Mouse (Mus musculus) hindlimb bud, embryonic 11.5 days (tissue): ENCODE measurements around the gene Gm29609.

Experiments
- DNase-seq: peaks from one replicate; pipeline ENCODE4 v3.0.0-alpha.2; 2012; ENCODE audit warnings: low read depth, low spot score; ENCODE audit errors: extremely low spot score

The Gm29609 gene

GRCm38 (mm10) chr5:31198616-31199320, 19.1 kb upstream of the Gm29609 start:
- DNase-seq, result no peak

GRCm38 (mm10) chr5:31198170-31198569, 18.5 kb upstream of the Gm29609 start:
- DNase-seq, result no peak

GRCm38 (mm10) chr5:31197072-31197471, 17.4 kb upstream of the Gm29609 start:
- DNase-seq, result no peak

- DNase-seq, result no peak
These were observed 16.5 kb upstream of the Gm29609 start for GRCm38 (mm10) chr5:31196207-31196606.

- DNase-seq, result no peak
These were observed 16.0 kb upstream of the Gm29609 start for GRCm38 (mm10) chr5:31195671-31196070.

DNA sequence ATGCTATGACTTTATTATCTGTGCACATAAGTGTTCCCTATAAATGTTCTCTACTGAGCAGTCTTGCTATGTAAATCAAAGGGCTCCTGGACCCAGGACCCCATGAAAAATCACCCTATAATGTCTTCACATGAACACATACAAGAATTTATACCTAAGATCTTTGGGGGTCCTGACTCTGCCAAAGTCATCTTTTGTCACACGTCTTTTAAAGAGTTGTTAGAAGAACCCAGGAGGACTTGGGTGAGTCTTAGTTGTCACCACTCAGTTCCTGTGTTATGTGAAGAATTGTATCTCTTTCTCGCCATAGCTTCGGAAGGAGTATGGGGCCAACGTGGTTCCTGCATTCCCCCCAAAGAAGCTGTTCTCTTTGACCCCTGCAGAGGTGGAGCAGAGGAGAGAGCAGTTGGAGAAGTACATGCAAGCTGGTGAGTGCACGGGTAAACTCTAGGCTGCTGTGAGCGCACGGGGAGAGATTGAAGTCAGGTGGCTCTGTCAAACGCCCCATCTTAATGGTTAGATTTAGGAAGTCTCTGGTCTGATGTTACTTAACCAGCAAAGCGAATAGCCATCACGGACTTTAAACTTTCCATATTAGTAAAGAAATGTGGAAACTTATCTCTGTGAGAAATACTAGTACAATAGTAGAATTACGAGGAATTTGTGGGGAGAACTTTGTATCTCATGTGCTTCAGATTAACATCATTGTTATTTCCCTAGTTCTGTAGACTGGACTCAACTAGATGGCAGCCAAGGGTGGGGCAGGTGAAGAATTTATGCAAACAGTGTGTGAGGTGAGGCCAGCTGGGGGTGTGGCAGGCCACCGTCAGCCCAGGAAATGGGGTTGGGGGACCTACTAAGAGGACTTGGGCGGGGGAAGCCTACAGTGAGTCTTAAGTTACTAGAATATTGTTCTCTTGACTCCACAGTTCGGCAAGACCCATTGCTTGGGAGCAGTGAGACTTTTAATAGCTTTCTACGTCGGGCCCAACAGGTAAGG, 15.1 kb upstream of the Gm29609 start:
- DNase-seq, result no peak

DNA sequence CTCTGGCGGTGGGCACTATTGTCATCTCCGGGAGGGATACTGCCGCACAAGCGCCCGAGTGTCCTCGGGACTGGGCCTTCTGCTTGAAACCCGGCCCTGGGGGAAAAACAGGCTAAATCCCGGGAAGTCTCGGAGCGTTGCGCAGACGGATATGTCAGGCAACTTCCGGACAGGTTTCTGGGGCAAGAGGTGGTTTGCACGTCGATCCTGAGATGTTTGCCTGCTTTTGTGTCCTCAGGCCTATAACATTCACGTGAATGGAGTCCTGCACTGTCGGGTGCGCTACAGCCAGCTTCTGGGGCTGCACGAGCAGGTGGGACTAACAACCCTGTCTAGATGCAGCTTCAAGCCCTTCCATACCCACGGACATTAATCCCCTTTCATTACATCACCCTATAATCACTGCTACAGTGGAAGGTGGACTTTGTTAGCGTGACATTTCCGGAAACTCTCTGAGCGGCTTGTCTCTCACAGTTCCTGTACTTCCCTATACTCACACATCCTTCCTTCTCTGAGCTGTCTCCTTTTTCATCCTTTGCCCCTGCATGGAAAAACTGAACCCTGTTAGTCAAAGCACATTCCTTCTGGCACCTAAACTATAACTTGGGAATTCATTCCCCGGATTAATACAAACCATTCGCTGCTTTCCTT, 14.0 kb upstream of the Gm29609 start:
- DNase-seq, result no peak

GRCm38 (mm10) chr5:31192939-31193630, 13.4 kb upstream of the Gm29609 start, which contains the start of the genes Snx17 and Eif2b4:
Snx17 (plus strand) TSS chr5:31193227.
Eif2b4 (minus strand) TSS chr5:31193430.
- peak; percentile 94 for DNase-seq

DNA sequence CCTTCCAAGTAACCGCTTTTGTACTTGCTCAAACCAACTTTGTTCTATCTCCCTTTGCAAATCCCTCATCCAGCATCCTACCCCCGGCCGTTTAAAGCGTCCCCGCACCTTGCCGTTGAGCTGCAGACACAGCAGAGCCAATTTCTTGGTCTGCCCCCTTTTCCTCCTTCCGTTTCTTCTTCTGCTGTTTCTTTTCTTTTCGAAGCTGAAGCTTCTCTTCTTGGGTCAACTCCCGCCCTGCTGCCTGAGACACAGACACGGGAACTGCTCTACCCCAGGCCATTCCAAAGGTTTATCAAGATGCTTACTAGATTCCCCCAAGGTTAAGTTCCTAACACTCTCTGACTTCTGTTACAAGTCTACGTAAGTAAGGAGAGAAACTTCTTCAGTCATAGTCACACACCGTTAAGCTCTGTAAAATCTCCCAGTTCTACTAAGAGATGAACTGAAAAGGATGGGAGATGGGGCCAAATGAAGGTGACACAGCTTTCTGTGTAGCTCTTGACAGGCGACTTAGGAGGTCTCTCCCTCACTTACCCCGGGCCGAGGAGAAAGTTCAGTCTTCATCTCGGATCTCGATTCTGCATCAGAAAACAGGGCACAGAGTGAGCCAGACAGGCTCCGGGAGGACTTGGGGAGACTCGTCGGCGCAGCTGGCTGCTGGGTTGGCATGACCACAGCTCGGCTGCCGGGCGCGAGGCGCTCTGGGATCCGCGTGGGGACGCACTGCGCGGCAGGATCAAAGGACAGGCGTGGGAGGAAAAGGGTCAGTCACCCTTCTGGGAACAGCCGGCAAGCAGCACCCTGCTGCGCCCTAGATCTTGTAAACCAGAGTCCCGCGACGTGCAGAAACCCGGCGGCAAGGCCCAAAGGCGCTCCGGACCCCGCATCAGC, 12.6 kb upstream of the Gm29609 start:
- DNase-seq, result no peak

- no peak for DNase-seq
These were observed 10.5 kb upstream of the Gm29609 start for GRCm38 (mm10) chr5:31190201-31190600.

DNA sequence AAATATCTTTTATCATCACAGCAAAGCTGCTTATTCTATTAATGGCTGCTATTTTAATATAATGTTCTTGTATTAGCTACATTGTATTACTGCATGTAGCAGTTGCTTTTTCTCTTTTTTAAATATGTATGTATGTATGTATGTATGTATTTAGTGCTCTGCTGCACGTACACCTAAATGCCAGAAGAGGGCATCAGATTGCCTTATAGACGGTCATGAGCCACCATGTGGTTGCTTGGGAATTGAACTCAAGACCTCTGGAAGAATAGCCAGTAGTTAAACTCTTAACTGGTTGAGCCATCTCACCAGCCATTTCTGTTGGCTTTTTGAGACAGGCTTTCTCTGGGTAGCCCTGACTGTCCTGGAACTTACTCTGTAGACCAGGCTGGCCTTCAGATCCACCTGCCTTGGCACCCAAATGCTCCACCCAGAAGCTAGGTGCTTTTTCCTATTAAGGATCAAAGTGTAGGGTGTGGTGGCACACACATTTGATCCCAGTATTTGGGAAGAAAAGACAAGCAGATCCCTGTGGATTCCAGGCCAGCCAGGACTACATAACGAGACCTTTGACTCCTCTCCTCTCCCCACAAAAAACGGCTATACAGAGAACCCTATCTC, 8.6 kb upstream of the Gm29609 start:
- no peak for DNase-seq

GRCm38 (mm10) chr5:31183678-31184077, 4.0 kb upstream of the Gm29609 start:
- no peak for DNase-seq

DNA sequence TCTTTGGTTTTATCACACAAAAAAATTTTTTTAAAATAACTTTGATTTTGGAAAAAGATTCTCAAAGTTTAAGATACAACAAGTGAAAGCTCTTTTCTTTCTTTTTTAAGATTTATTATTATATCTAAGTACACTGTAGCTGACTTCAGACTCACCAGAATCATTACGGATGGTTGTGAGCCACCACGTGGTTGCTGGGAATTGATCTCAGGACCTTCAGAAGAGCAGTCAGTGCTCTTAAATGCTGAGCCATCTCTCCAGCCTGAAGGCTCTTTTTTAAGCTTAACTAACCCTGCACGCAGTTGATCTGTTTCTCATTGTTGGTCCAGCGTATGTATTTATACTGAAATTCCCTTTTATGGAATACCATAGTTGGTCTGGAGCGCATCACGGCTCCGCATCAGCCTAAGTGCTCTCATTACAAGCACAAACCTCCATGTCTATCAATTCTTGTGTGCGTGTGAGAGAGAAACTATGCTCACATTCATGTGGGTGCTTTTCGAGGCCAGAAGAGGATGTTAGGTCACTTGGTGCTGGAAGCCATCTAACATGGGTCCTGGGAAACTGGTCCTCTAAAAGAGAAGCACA, 1.6 kb upstream of the Gm29609 start:
- no peak for DNase-seq

GRCm38 (mm10) chr5:31179301-31179765, 378 bp downstream of the Gm29609 start:
- no peak for DNase-seq

DNA sequence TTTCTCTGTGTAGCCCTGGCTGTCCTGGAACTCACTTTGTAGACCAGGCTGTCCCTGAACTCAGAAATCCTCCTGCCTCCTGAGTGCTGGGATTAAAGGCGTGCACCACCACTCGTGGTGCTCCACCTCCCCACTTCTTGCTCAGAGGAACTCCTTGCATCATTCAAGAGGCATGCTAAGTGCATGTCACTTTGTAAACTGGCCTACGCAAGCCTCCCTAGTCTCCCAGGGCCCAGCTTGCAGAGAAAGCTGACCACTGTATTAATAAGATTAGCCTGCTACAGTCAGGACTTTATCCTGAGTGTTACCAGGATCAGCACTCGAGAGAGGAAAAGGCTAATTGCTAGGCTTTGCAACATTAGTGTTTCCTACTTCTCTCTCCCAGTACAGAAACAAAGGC, 11.1 kb downstream of the Gm29609 start:
- no peak for DNase-seq

DNA sequence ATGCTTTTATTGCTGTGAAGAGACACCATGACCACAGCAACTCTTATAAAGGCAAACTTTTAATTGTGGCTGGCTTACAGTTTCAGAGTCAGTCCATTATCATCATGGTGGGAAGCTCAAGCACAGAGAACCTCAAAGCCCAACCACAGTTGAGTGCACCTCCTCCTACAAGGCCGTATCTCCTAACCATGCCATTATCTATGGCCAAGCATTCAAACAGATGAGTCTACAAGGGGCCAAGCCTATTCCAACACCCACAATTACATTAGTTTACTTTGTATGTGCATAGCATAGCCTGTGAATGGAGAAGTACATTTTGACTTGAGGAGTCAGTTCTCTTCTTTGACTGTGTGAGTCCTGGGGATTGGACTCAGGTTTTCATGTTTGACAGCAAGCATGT, 14.8 kb downstream of the Gm29609 start:
- DNase-seq, result no peak

- no peak for DNase-seq
These were observed 17.2 kb downstream of the Gm29609 start for GRCm38 (mm10) chr5:31162462-31162861.

GRCm38 (mm10) chr5:31154152-31154553, 25.6 kb downstream of the Gm29609 start, which contains the start of gene Mpv17:
Mpv17 (minus strand) TSS chr5:31154251.
- DNase-seq, result peak; percentile 31
